Mouse (Mus musculus) MN1 (cell line): ENCODE results near the gene Gm5141.
"Not testable (repeated sequence)": the region's sequence is repeated elsewhere in the genome, so short reads cannot be mapped to it uniquely, and the experiment has no call there.

Source experiments
- DNase-seq: peaks from one replicate; pipeline ENCODE4 v3.0.0-alpha.2; 2016; ENCODE audit warnings: low spot score

Gm5141 gene

GRCm38 (mm10) chr13:62785199-62786134 is at the start of gene Gm5141:
Gene Gm5141 (minus strand): TSS chr13:62785808.
- peak; percentile 50 for DNase-seq

GRCm38 (mm10) chr13:62833341-62833740 is 47.7 kb upstream of the Gm5141 start:
- DNase-seq: no peak

- no peak for DNase-seq
These were observed 46.6 kb upstream of the Gm5141 start for GRCm38 (mm10) chr13:62832239-62832638.

GRCm38 (mm10) chr13:62815705-62816104 is 30.1 kb upstream of the Gm5141 start:
- DNase-seq: not testable (repeated sequence)

GRCm38 (mm10) chr13:62812713-62813112 is 27.1 kb upstream of the Gm5141 start:
- DNase-seq: no peak

- not testable (repeated sequence) for DNase-seq
These were observed 22.4 kb upstream of the Gm5141 start for GRCm38 (mm10) chr13:62807981-62808380.

GRCm38 (mm10) chr13:62786135-62786493 is 506 bp upstream of the Gm5141 start:
- not testable (repeated sequence) for DNase-seq

GRCm38 (mm10) chr13:62763806-62764205 is 21.8 kb downstream of the Gm5141 start:
- peak; percentile 12 for DNase-seq

- DNase-seq: peak; percentile 75
These were observed 24.9 kb downstream of the Gm5141 start, which contains the start of gene Platr25 for GRCm38 (mm10) chr13:62760432-62761415. Gene Platr25 (minus strand): TSS chr13:62760709.

GRCm38 (mm10) chr13:62733322-62733721 is 52.3 kb downstream of the Gm5141 start:
- no peak for DNase-seq
